Mouse (Mus musculus): Measurements from ENCODE around the gene Bsdc1. TPM values are rescaled to one million over a fixed set of nuclear protein-coding genes. Genes with fewer than 3 reads are reported as not detected.
"Not testable (repeated sequence)": the region's sequence is repeated elsewhere in the genome, so short reads cannot be mapped to it uniquely, and the experiment has no call there.

The Bsdc1 gene
- polyA plus RNA-seq, 1 experiment from 2014 or later, result 27.0 TPM

DNA sequence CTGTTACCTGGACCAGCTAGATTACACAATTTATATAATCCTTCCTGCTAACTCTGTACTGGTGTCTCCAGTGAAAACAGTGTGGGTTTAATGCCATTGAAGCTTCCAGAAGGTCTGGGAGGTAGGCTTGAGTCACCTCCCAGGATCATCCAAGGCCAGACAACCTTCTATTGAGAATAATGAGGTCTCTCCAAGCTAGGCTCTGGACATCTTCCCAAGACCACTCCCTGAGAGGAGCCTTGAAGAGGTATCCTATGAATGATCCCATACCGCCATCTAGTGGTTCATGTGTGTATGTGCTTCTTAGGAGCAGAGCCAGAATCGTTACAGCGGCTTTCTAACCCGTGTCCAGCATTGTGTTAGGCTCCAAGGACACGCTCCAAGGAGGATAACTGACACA, 6.1 kb upstream of the Bsdc1 start:
- no peaks in the 10 kb centered on the region for H3K36me3 ChIP-seq
- H3K4me3 ChIP-seq (replicated peaks), result no peak overlapping the region
- no peaks in the 10 kb centered on the region for H3K27me3 ChIP-seq (replicated peaks)
- H3K4me2 ChIP-seq, result no peak overlapping the region
- H3K4me1 ChIP-seq, result no peaks in the 10 kb centered on the region
- no peak overlapping the region for H3K9ac ChIP-seq
- H3K27ac ChIP-seq, result no peak overlapping the region
- H3K9me3 ChIP-seq, result no peaks in the 10 kb centered on the region
- ATAC-seq (ENCODE audit: insufficient read depth, low FRiP score, low read depth), result peak; percentile 77
- WGBS, result 3% methylated on average over 5 of the region's 5 CpGs

GRCm38 (mm10) chr4:129456126-129456525, 5.3 kb upstream of the Bsdc1 start:
- Histone ChIP-seq H3K9me3 (no peaks in the 10 kb centered on the region), H3K9ac (no peak overlapping the region), H3K27ac (no peak overlapping the region), H3K27me3 (replicated peaks) (no peaks in the 10 kb centered on the region), H3K4me1 (no peaks in the 10 kb centered on the region), H3K4me2 (no peak overlapping the region), H3K36me3 (no peaks in the 10 kb centered on the region), H3K4me3 (replicated peaks) (no peak overlapping the region)
- no peak for ATAC-seq (ENCODE audit: insufficient read depth, low FRiP score, low read depth)
- WGBS, result 55% methylated on average over 5 of the region's 5 CpGs

GRCm38 (mm10) chr4:129457311-129457710, 4.1 kb upstream of the Bsdc1 start:
- WGBS, result 68% methylated on average over 2 of the region's 2 CpGs
- H3K27me3 ChIP-seq (replicated peaks); ATAC-seq (ENCODE audit: insufficient read depth, low FRiP score, low read depth); H3K4me1 ChIP-seq; H3K9me3 ChIP-seq; H3K27ac ChIP-seq; H3K36me3 ChIP-seq; H3K4me3 ChIP-seq (replicated peaks); H3K9ac ChIP-seq; H3K4me2 ChIP-seq: not testable (repeated sequence)

DNA sequence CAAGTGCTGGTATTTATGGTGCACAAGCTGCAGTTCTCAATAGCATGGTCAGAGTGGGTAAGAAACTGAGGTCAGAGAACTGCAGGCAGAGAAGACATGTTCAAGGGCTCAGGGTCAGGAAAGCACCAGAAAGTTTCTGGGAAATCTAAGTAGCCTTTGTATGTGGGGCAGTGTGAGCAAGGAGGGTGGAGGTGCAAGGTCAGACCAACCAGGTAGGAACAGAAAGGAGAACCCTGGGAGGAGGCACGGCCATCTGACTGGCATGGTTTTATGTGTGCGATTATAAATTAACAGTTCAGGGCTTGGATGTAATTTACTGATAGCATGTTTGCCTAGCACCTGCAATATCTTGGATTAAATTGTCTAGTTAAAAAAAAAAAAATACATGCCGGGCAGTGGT, 1.7 kb upstream of the Bsdc1 start:
- H3K27ac ChIP-seq, result no peak overlapping the region
- H3K36me3 ChIP-seq, result no peaks in the 10 kb centered on the region
- no peak overlapping the region for H3K4me2 ChIP-seq
- 83% methylated on average over 3 of the region's 3 CpGs for WGBS
- H3K9me3 ChIP-seq, result no peaks in the 10 kb centered on the region
- peaks cover 4% of the 10 kb centered on the region; the same call in 1 of the 2 replicates for H3K4me1 ChIP-seq
- H3K27me3 ChIP-seq (replicated peaks), result no peaks in the 10 kb centered on the region
- no peak overlapping the region for H3K9ac ChIP-seq
- no peak overlapping the region for H3K4me3 ChIP-seq (replicated peaks)
- ATAC-seq (ENCODE audit: insufficient read depth, low FRiP score, low read depth), result no peak

- ATAC-seq (ENCODE audit: insufficient read depth, low FRiP score, low read depth), result no peak
- Histone ChIP-seq H3K9me3 (no peaks in the 10 kb centered on the region), H3K27ac (peak overlapping the region; percentile 91), H3K27me3 (replicated peaks) (no peaks in the 10 kb centered on the region), H3K36me3 (peaks cover 9% of the 10 kb centered on the region; the same call in 1 of the 2 replicates), H3K4me1 (peaks cover 4% of the 10 kb centered on the region; the same call in 1 of the 2 replicates), H3K4me2 (peak overlapping the region; percentile 74), H3K4me3 (replicated peaks) (peak overlapping the region; percentile 91), H3K9ac (peak overlapping the region; percentile 47; the same call in 1 of the 2 replicates)
- WGBS, result 0% methylated on average over 4 of the region's 4 CpGs
Measured at GRCm38 (mm10) chr4:129460827-129461182, 576 bp upstream of the Bsdc1 start.

DNA sequence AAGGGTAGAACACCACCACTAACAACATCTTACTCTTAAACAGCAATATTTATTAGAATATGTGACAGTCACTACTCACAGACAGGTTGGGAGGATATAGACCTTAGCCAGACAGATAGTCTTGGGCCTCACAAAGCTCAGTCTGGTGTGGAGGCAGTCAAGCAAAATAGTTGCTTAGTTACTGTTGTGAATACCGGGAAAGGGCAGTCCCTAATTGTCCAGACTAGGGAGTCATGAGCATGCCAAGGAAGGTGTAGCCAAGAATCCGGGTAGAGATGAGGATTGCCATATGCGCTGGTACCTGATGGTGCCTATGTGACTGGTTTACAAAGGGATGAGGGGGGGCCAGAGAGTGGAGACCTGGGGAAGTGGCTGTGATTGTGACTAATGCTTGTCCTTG, 737 bp downstream of the Bsdc1 start:
- WGBS, result 37% methylated on average over 3 of the region's 3 CpGs
- H3K36me3 ChIP-seq, result peaks cover 17% of the 10 kb centered on the region
- H3K4me1 ChIP-seq, result peaks cover 4% of the 10 kb centered on the region; the same call in 1 of the 2 replicates
- no peak for ATAC-seq (ENCODE audit: insufficient read depth, low FRiP score, low read depth)
- H3K27ac ChIP-seq, result 0 out of 2 replicates have a peak overlapping the region, but pooled peaks have one; percentile 69
- no peaks in the 10 kb centered on the region for H3K27me3 ChIP-seq (replicated peaks)
- peak overlapping the region; percentile 91 for H3K4me3 ChIP-seq (replicated peaks)
- H3K9ac ChIP-seq, result peak overlapping the region; percentile 72
- no peaks in the 10 kb centered on the region for H3K9me3 ChIP-seq
- peak overlapping the region; percentile 82 for H3K4me2 ChIP-seq

GRCm38 (mm10) chr4:129463097-129464059, 2.0 kb downstream of the Bsdc1 start:
- H3K9ac ChIP-seq, result no peak overlapping the region
- H3K4me2 ChIP-seq, result no peak overlapping the region
- H3K27me3 ChIP-seq (replicated peaks), result no peaks in the 10 kb centered on the region
- 80% methylated on average over 24 of the region's 24 CpGs for WGBS
- peak; percentile 2; the same call in 1 of the 2 replicates for ATAC-seq (ENCODE audit: insufficient read depth, low FRiP score, low read depth)
- H3K36me3 ChIP-seq, result peaks cover 28% of the 10 kb centered on the region
- H3K4me3 ChIP-seq (replicated peaks), result no peak overlapping the region
- no peaks in the 10 kb centered on the region for H3K9me3 ChIP-seq
- peaks cover 4% of the 10 kb centered on the region; the same call in 1 of the 2 replicates for H3K4me1 ChIP-seq
- no peak overlapping the region for H3K27ac ChIP-seq

- ATAC-seq (ENCODE audit: insufficient read depth, low FRiP score, low read depth), result no peak
Measured at GRCm38 (mm10) chr4:129464286-129464815, 3.0 kb downstream of the Bsdc1 start.

DNA sequence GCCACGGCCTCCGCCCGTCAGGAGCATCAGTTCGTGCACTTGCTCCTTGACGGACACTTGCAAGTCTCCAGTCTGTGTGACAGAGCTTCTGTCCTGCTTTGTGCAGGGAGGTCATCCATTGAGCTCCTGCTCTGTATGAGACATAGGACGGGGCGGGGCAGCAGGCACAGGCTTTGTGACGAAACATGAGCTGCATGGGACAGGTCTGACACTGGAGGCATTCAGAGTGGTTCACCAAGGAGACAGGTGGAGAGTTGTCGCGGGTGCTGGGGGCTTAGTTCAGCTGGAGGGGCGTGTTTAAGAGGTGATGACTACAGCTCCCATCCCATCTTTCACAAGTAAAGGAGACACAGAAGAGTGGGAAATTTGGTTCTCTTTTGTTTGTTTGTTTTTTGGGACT, 14.7 kb downstream of the Bsdc1 start:
- no peak overlapping the region for H3K4me2 ChIP-seq
- 88% methylated on average over 11 of the region's 11 CpGs for WGBS
- no peak overlapping the region for H3K4me3 ChIP-seq (replicated peaks)
- H3K27ac ChIP-seq, result no peak overlapping the region
- H3K27me3 ChIP-seq (replicated peaks), result no peaks in the 10 kb centered on the region
- no peaks in the 10 kb centered on the region for H3K4me1 ChIP-seq
- ATAC-seq (ENCODE audit: insufficient read depth, low FRiP score, low read depth), result no peak
- H3K9me3 ChIP-seq, result no peaks in the 10 kb centered on the region
- no peak overlapping the region for H3K9ac ChIP-seq
- H3K36me3 ChIP-seq, result peaks cover 38% of the 10 kb centered on the region

More at GRCm38 (mm10) chr4:129464286-129464815, 3.0 kb downstream of the Bsdc1 start:
- Histone ChIP-seq H3K9ac (no peak overlapping the region), H3K4me2 (no peak overlapping the region), H3K27me3 (replicated peaks) (no peaks in the 10 kb centered on the region), H3K4me3 (replicated peaks) (no peak overlapping the region), H3K27ac (no peak overlapping the region), H3K9me3 (no peaks in the 10 kb centered on the region), H3K36me3 (peaks cover 34% of the 10 kb centered on the region), H3K4me1 (peaks cover 4% of the 10 kb centered on the region; the same call in 1 of the 2 replicates)
- WGBS, result 79% methylated on average over 4 of the region's 4 CpGs

DNA sequence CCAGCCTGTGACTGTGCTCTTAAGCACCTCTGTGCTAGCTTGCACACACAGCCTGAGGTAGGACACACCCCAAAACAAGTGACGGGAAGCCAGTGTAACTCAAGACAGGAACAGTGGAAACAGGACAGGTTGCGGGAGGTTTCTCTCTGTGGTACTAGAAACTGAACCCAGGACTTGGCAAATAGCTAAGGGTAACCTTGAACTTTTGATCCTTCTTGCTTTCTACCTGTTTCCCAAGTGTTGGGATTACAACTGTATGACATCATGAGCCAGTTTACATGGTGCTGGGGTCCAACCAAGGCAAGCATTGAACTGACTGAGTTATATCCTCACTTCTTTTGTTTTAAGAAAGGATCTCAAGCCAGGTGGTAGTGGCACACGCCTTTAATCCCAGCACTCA, 18.5 kb downstream of the Bsdc1 start:
- Histone ChIP-seq H3K4me2 (no peak overlapping the region), H3K9me3 (no peaks in the 10 kb centered on the region), H3K36me3 (peaks cover 26% of the 10 kb centered on the region), H3K4me1 (no peaks in the 10 kb centered on the region), H3K27ac (no peak overlapping the region), H3K4me3 (replicated peaks) (no peak overlapping the region), H3K27me3 (replicated peaks) (no peaks in the 10 kb centered on the region), H3K9ac (no peak overlapping the region)
- 80% methylated on average over 3 of the region's 3 CpGs for WGBS
- ATAC-seq (ENCODE audit: insufficient read depth, low FRiP score, low read depth), result no peak

DNA sequence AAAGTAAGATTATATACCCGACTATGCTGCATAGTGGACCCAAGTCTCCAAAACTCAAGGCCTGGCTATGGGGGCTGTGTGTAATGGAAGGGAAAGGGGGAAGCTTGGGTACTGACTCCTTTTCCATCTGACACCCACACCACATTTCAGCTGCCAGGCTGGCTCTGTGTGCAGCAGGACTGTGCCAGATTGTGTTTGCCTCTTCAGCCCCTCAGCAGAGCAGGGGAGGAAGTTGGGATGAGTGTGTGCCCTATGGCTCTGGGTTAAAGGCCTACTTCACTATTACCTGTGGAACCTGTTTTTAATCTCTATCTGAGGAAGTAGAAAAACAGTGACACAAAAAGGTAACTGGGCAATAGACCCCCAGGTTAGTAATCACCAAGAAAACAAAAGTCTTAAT, 19.7 kb downstream of the Bsdc1 start:
- no peak overlapping the region for H3K27ac ChIP-seq
- H3K4me3 ChIP-seq (replicated peaks), result no peak overlapping the region
- H3K9me3 ChIP-seq, result no peaks in the 10 kb centered on the region
- WGBS, result 92% methylated on average over 1 of the region's 1 CpGs
- no peak overlapping the region for H3K9ac ChIP-seq
- no peak overlapping the region for H3K4me2 ChIP-seq
- H3K36me3 ChIP-seq, result peaks cover 22% of the 10 kb centered on the region
- no peaks in the 10 kb centered on the region for H3K4me1 ChIP-seq
- no peaks in the 10 kb centered on the region for H3K27me3 ChIP-seq (replicated peaks)
- no peak for ATAC-seq (ENCODE audit: insufficient read depth, low FRiP score, low read depth)
